Mouse (Mus musculus) small intestine, adult 2 months (tissue): ENCODE measurements around the gene Olfr884. TPM values are rescaled to one million over a fixed set of nuclear protein-coding genes. Genes with fewer than 3 reads are reported as not detected.

Experiments used
- H3K27ac ChIP-seq: fragments of 200-500 bp; 2 replicates; pipeline ENCODE4 v1.5.1; 2012; ENCODE audit warnings: low read depth, low read length, control low read depth, inconsistent platforms; ENCODE audit not compliant: insufficient read depth
- H3K27me3 ChIP-seq: fragments of 200-500 bp; 2 replicates; pipeline ENCODE4 v1.6.1; 2012; ENCODE audit warnings: mild to moderate bottlenecking, moderate library complexity, low read length, inconsistent platforms; ENCODE audit not compliant: control insufficient read depth, insufficient read depth
- H3K36me3 ChIP-seq: fragments of 200-500 bp; 2 replicates; pipeline ENCODE4 v1.6.1; 2012; ENCODE audit warnings: mild to moderate bottlenecking, low read length, control low read depth, inconsistent platforms; ENCODE audit not compliant: control insufficient read depth, insufficient read depth
- H3K4me1 ChIP-seq: fragments of 200-500 bp; 2 replicates; pipeline ENCODE4 v1.6.1; 2012; ENCODE audit warnings: low read length, inconsistent platforms, mixed read lengths; ENCODE audit not compliant: control insufficient read depth, insufficient read depth, insufficient read length
- H3K4me3 ChIP-seq: fragments of 200-500 bp; 2 replicates; pipeline ENCODE4 v1.5.1; 2012; ENCODE audit warnings: low read depth, mild to moderate bottlenecking, control low read depth, inconsistent platforms, low read length, moderate library complexity
- CTCF ChIP-seq: fragments of 200-500 bp; IDR thresholded peaks from 2 replicates; pipeline ENCODE4 v1.5.1; 2012; ENCODE audit warnings: low read depth, mild to moderate bottlenecking, control low read depth, inconsistent platforms, low read length, moderate library complexity, mixed read lengths; ENCODE audit not compliant: insufficient replicate concordance, insufficient read length; ENCODE audit errors: extremely low read depth
- POLR2A ChIP-seq: fragments of 200-500 bp; IDR thresholded peaks from 2 replicates; pipeline ENCODE4 v1.6.1; 2012; ENCODE audit warnings: low read depth, mild to moderate bottlenecking, control low read depth, inconsistent platforms, low read length, moderate library complexity
- WGBS: fragments of 180-500 bp; shearing (Covaris S2); methylation state at CpG from one replicate; pipeline ENCODE4 v1.1.7; 2018; 5-methylcytosine and 5-hydroxymethylcytosine counted together
- polyA plus RNA-seq: library from polyadenylated mRNA; depleted of rRNA; stranded (reverse); fragments of >200 nt; gene quantifications from 2 replicates; pipeline ENCODE4 v1.2.3, GENCODE M21; 2012; rRNA removed

Olfr884 gene
- not detected in 2 replicates for polyA plus RNA-seq

- H3K36me3 ChIP-seq: no peaks in the 10 kb centered on the region
- H3K4me1 ChIP-seq: no peaks in the 10 kb centered on the region
- H3K27ac ChIP-seq: no peak within 1 kb of the TSS
- WGBS: 46% methylated on average over 1 of the region's 1 CpGs
- H3K4me3 ChIP-seq: no peak within 1 kb of the TSS
- H3K27me3 ChIP-seq: no peaks in the 10 kb centered on the region
- TF ChIP-seq CTCF: no peak
- no peak for TF ChIP-seq POLR2A
Measured at GRCm38 (mm10) chr9:38046255-38046654, at the start of gene Olfr884. TSS of gene Olfr884 (plus strand) at chr9:38046555.

GRCm38 (mm10) chr9:37998581-37999204 is 47.7 kb upstream of the Olfr884 start:
- Histone ChIP-seq H3K27ac (no peak overlapping the region), H3K27me3 (no peaks in the 10 kb centered on the region), H3K36me3 (no peaks in the 10 kb centered on the region), H3K4me3 (no peak overlapping the region), H3K4me1 (no peaks in the 10 kb centered on the region)
- 28% methylated on average over 2 of the region's 2 CpGs for WGBS
- TF ChIP-seq POLR2A (no peak), CTCF (no peak)

- Histone ChIP-seq H3K36me3 (no peaks in the 10 kb centered on the region), H3K27me3 (no peaks in the 10 kb centered on the region), H3K4me1 (no peaks in the 10 kb centered on the region), H3K4me3 (no peak overlapping the region), H3K27ac (no peak overlapping the region)
- no peak for TF ChIP-seq CTCF
- no peak for TF ChIP-seq POLR2A
- 43% methylated on average over 1 of the region's 1 CpGs for WGBS
Measured at GRCm38 (mm10) chr9:38000021-38000420, 46.3 kb upstream of the Olfr884 start.

DNA sequence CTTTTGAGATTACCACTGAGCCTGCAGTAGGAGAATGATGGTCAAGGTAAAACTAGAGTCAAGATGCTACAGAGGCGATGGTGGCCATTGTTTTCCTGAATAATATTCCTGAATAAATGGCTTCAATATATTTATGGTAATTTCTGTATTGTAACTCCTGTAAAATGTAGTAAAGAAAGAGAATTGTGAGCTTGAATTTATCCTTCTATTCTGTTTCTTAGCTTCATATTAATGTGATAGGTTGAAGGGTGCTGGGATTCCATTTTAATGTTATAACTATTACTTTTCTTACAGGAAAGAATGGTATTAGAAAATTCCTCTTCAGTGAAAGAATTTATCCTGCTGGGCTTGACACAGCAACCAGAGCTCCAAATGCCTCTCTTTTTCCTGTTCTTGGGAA is 20.8 kb upstream of the Olfr884 start, which contains the start of gene Olfr883:
TSS of gene Olfr883 (plus strand) at position 301 of the 400 bp plus-strand sequence.
- H3K36me3 ChIP-seq: no peaks in the 10 kb centered on the region
- H3K27ac ChIP-seq: no peak within 1 kb of the TSS
- TF ChIP-seq POLR2A (no peak), CTCF (no peak)
- WGBS: 80% methylated on average over 1 of the region's 1 CpGs
- no peaks in the 10 kb centered on the region for H3K4me1 ChIP-seq
- H3K4me3 ChIP-seq: no peak within 1 kb of the TSS
- no peaks in the 10 kb centered on the region for H3K27me3 ChIP-seq

DNA sequence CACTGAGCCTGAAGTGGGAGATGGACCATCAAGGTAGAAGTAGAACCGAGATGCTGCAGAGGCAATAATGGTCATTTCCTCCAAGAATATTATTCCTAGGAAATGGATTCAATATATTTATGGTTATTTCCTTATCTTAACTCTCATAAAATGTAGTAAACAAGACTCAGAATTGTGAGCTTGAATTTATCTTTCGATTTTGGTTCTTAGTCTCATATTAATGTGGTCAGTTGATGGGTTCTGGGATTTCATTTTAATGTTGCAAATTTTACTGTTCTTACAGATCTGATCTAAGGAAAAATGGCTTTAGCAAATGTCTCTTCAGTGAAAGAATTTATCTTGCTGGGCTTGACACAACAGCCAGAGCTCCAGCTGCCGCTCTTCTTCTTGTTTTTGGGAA is 14.7 kb downstream of the Olfr884 start, which contains the start of gene Olfr885:
TSS of gene Olfr885 (plus strand) at position 301 of the 400 bp plus-strand sequence.
- WGBS: 81% methylated on average over 3 of the region's 3 CpGs
- no peak within 1 kb of the TSS for H3K4me3 ChIP-seq
- TF ChIP-seq POLR2A (no peak), CTCF (no peak)
- no peaks in the 10 kb centered on the region for H3K27me3 ChIP-seq
- H3K4me1 ChIP-seq: no peaks in the 10 kb centered on the region
- H3K27ac ChIP-seq: no peak within 1 kb of the TSS
- H3K36me3 ChIP-seq: no peaks in the 10 kb centered on the region

GRCm38 (mm10) chr9:38083772-38084171 is 37.4 kb downstream of the Olfr884 start, which contains the start of gene Olfr887:
TSS of gene Olfr887 (plus strand) at chr9:38084072.
- H3K27ac ChIP-seq: no peak within 1 kb of the TSS
- H3K4me3 ChIP-seq: no peak within 1 kb of the TSS
- WGBS: 62% methylated on average over 1 of the region's 1 CpGs
- H3K36me3 ChIP-seq: no peaks in the 10 kb centered on the region
- no peaks in the 10 kb centered on the region for H3K4me1 ChIP-seq
- no peak for TF ChIP-seq POLR2A
- TF ChIP-seq CTCF: no peak
- no peaks in the 10 kb centered on the region for H3K27me3 ChIP-seq

Other genes with a start within 250 kb of the Olfr884 start
- gene Olfr876, start 243.5 kb upstream of the Olfr884 start, polyA plus RNA-seq: not detected in 2 replicates
- gene Olfr877, start 192.3 kb upstream of the Olfr884 start, polyA plus RNA-seq: 0.18 TPM in 1 of 2 replicates, not detected in the other
- gene Olfr145, start 149.8 kb upstream of the Olfr884 start, polyA plus RNA-seq: not detected in 2 replicates
- gene Olfr878, start 128.7 kb upstream of the Olfr884 start, polyA plus RNA-seq: not detected in 2 replicates
- gene Olfr881, start 54.7 kb upstream of the Olfr884 start, polyA plus RNA-seq: not detected in 2 replicates
- gene Olfr883, start 20.7 kb upstream of the Olfr884 start, polyA plus RNA-seq: not detected in 2 replicates
- not detected in 2 replicates for gene Olfr885, start 14.8 kb downstream of the Olfr884 start, polyA plus RNA-seq
- not detected in 2 replicates for gene Olfr887, start 37.5 kb downstream of the Olfr884 start, polyA plus RNA-seq
- gene Olfr888, start 61.6 kb downstream of the Olfr884 start, polyA plus RNA-seq: not detected in 2 replicates
- gene Olfr889, start 68.6 kb downstream of the Olfr884 start, polyA plus RNA-seq: not detected in 2 replicates
- gene Olfr890, start 96.0 kb downstream of the Olfr884 start, polyA plus RNA-seq: not detected in 2 replicates
- gene Olfr891, start 134.3 kb downstream of the Olfr884 start, polyA plus RNA-seq: not detected in 2 replicates
- gene Olfr893, start 161.8 kb downstream of the Olfr884 start, polyA plus RNA-seq: not detected in 2 replicates
- gene Olfr894, start 171.5 kb downstream of the Olfr884 start, polyA plus RNA-seq: not detected in 2 replicates
- gene Olfr143, start 206.2 kb downstream of the Olfr884 start, polyA plus RNA-seq: not detected in 2 replicates
- not detected in 2 replicates for gene Olfr895, start 221.3 kb downstream of the Olfr884 start, polyA plus RNA-seq
- not detected in 2 replicates for gene Olfr896-ps1, start 244.6 kb downstream of the Olfr884 start, polyA plus RNA-seq